Mouse (Mus musculus) thymus, adult 2 months (tissue): ENCODE results near the gene Clybl. TPM values are rescaled to one million over a fixed set of nuclear protein-coding genes. Genes with fewer than 3 reads are reported as not detected.

Experiments
- DNase-seq: peaks from one replicate; pipeline ENCODE4 v3.0.0; 2021
- H3K27ac ChIP-seq: fragments of 200-500 bp; 2 replicates; pipeline ENCODE4 v1.5.1; 2012; ENCODE audit warnings: low read length, control low read depth; ENCODE audit not compliant: control insufficient read depth, insufficient read depth
- H3K27me3 ChIP-seq: fragments of 200-500 bp; 2 replicates; pipeline ENCODE4 v1.6.1; 2012; ENCODE audit warnings: mild to moderate bottlenecking, low read length, moderate library complexity, mixed read lengths; ENCODE audit not compliant: control insufficient read depth, insufficient read depth
- H3K36me3 ChIP-seq: fragments of 200-500 bp; 2 replicates; pipeline ENCODE4 v1.6.1; 2012; ENCODE audit warnings: mild to moderate bottlenecking, low read length, moderate library complexity; ENCODE audit not compliant: control insufficient read depth, insufficient read depth
- H3K4me1 ChIP-seq: fragments of 200-500 bp; replicated peaks from 2 replicates; pipeline ENCODE4 v1.6.1; 2012; ENCODE audit warnings: low read length; ENCODE audit not compliant: control insufficient read depth, insufficient read depth
- H3K4me3 ChIP-seq: fragments of 200-500 bp; 2 replicates; pipeline ENCODE4 v1.5.1; 2012; ENCODE audit warnings: mild to moderate bottlenecking, low read length, control low read depth, moderate library complexity; ENCODE audit not compliant: control insufficient read depth, insufficient read depth
- CTCF ChIP-seq: fragments of 200-500 bp; IDR thresholded peaks from 2 replicates; pipeline ENCODE4 v1.5.1; 2012; ENCODE audit warnings: mild to moderate bottlenecking, control low read depth, low read length, moderate library complexity, borderline replicate concordance; ENCODE audit not compliant: control insufficient read depth, poor library complexity, insufficient read depth; ENCODE audit errors: extremely low read depth
- POLR2A ChIP-seq: fragments of 200-500 bp; IDR thresholded peaks from 2 replicates; pipeline ENCODE4 v1.6.1; 2012; ENCODE audit warnings: mild to moderate bottlenecking, low read length, control low read depth, moderate library complexity; ENCODE audit not compliant: control insufficient read depth, poor library complexity, insufficient read depth; ENCODE audit errors: extremely low read depth
- WGBS: fragments of 180-500 bp; shearing (Covaris S2); methylation state at CpG from one replicate; pipeline ENCODE4 v1.1.7; 2018; 5-methylcytosine and 5-hydroxymethylcytosine counted together
- polyA plus RNA-seq: library from polyadenylated mRNA; depleted of rRNA; stranded (reverse); fragments of >200 nt; gene quantifications from 2 replicates; pipeline ENCODE4 v1.2.3, GENCODE M21; 2012

The Clybl gene
- polyA plus RNA-seq, 1 experiment = 5.5 TPM

DNA sequence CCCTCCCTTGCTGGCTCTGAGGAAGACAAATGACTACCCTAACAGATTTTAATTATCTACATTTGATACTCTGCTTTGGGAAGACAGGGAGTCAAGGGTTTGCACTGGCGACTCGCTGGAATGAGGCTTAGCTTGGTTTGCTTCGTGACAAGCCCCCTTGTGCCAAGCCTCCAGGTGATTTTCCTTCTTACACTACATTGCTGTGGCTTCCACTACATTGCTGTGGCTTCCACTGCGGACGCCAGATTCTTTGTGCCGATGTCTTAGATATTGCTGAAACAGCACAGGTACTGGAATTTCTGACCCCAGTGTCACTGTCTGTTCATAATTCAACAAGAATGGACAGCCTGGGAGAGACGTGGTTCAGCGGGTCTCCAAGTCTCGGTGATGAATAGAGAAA is 180.3 kb downstream of the Clybl start:
- H3K4me3 ChIP-seq = no peak overlapping the region

DNA sequence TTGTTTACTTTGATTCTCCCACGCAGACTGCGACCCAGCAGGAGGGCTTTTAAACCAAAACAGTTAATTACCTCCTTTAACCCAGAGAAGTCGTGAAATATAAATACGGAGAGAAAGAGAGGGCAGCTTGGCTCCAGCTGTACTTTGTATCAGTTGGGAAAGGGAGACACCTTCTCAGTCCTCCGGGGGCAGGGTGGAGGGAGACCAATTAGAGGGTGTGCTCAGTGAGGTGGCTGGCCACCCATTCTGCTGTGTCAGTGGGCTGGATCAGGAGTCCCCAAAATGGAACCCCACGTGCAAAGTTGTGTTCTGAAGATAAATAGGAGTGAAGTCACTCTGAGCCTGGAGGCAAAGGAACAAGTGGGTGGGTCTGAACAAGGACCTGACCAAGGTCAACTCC is 181.7 kb downstream of the Clybl start:
- Histone ChIP-seq H3K27me3 (no peaks in the 10 kb centered on the region), H3K4me3 (no peak overlapping the region), H3K36me3 (no peaks in the 10 kb centered on the region), H3K27ac (no peak overlapping the region), H3K4me1 (no peaks in the 10 kb centered on the region)
- TF ChIP-seq POLR2A = no peak
- no peak for TF ChIP-seq CTCF
- 77% methylated on average over 6 of the region's 6 CpGs for WGBS
- no peak for DNase-seq

More for the DNA sequence above, 180.3 kb downstream of the Clybl start:
- no peaks in the 10 kb centered on the region for H3K27me3 ChIP-seq
- WGBS = 93% methylated on average over 9 of the region's 9 CpGs
- no peak for DNase-seq
- no peak for TF ChIP-seq POLR2A
- no peak for TF ChIP-seq CTCF
- no peak overlapping the region for H3K27ac ChIP-seq
- H3K4me1 ChIP-seq = no peaks in the 10 kb centered on the region
- H3K36me3 ChIP-seq = no peaks in the 10 kb centered on the region

DNA sequence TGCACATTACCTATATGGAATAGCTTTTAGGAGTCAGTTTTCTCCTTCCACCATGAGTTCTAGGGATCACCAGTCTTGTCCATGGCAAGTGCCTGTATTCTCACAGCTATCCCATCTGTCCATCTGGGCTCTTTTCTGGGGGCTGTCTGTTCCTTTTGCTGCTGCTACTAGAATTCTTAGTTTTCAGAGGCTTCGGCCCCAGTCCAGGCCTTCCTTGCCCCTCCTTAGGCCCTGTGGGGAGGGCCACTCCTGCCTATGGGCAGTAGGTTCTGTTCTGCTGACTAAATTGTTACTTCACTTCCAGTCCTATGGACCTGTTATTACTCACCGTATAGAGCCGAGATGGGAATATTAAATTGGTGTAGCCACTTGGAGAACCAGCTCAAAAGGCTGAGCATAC is 182.5 kb downstream of the Clybl start:
- H3K4me3 ChIP-seq = no peak overlapping the region
- H3K27me3 ChIP-seq = no peaks in the 10 kb centered on the region
- no peak overlapping the region for H3K27ac ChIP-seq
- WGBS = 97% methylated on average over 3 of the region's 3 CpGs
- DNase-seq = no peak
- TF ChIP-seq CTCF = no peak
- no peak for TF ChIP-seq POLR2A
- no peaks in the 10 kb centered on the region for H3K36me3 ChIP-seq
- no peaks in the 10 kb centered on the region for H3K4me1 ChIP-seq

- Histone ChIP-seq H3K27me3 (no peaks in the 10 kb centered on the region), H3K27ac (no peak overlapping the region), H3K36me3 (no peaks in the 10 kb centered on the region), H3K4me3 (no peak overlapping the region), H3K4me1 (no peaks in the 10 kb centered on the region)
- TF ChIP-seq CTCF = no peak
- no peak for TF ChIP-seq POLR2A
- WGBS = 94% methylated on average over 28 of the region's 28 CpGs
- DNase-seq = no peak
Measured at GRCm38 (mm10) chr14:122367252-122367868, 185.9 kb downstream of the Clybl start.

DNA sequence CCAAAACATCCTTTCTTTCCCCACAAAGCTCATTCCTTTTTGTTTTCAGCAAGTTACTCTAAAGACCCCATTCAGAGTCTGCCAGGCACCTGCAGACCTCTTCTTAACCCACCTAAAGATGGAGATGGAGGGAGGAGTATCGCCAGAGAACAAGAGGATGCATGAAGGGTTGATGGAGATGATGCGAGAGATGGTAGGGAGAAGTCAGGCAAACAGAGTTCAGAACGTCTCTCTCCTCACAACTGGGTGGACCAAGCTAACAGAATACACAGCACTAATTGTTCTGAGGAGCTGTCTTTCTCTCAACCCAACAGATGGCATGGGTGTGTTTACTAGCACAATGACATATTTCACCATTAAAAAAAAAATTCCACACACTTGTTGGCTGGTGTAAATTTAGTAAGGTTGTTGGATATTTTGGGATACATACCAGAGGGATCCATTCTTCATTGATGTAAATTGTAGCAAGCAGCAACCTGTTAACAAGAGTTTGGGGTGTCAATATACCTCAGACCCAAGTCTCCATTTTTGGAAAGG is 186.4 kb downstream of the Clybl start:
- Histone ChIP-seq H3K27me3 (no peaks in the 10 kb centered on the region), H3K4me1 (no peaks in the 10 kb centered on the region), H3K4me3 (no peak overlapping the region), H3K36me3 (no peaks in the 10 kb centered on the region), H3K27ac (no peak overlapping the region)
- DNase-seq = no peak
- TF ChIP-seq POLR2A (no peak), CTCF (no peak)
- 95% methylated on average over 3 of the region's 3 CpGs for WGBS

GRCm38 (mm10) chr14:122368501-122368900 is 187.0 kb downstream of the Clybl start:
- Histone ChIP-seq H3K36me3 (no peaks in the 10 kb centered on the region), H3K27ac (no peak overlapping the region), H3K4me1 (no peaks in the 10 kb centered on the region), H3K4me3 (no peak overlapping the region), H3K27me3 (no peaks in the 10 kb centered on the region)
- 96% methylated on average over 8 of the region's 8 CpGs for WGBS
- no peak for DNase-seq
- TF ChIP-seq POLR2A = no peak
- no peak for TF ChIP-seq CTCF

DNA sequence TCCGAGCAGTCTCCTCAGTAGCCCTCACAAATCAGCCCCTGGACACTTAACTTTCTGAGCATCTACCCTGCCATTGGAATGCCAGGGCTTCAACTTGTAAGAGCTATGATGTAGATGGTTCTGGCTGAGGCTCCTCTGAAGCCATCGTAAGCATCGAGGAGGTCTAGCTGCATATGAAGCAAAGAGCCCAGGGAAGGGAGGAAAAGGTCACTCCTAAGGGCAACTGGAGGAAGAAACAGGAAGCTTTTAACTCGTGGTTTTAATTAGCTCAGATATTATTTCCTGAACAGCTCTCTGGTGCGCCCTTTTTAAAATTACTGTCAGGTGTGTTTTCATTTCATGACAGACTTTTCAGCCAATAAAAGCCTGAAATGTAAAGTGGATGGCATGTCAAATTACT is 190.5 kb downstream of the Clybl start:
- 48% methylated on average over 5 of the region's 5 CpGs for WGBS
- H3K4me3 ChIP-seq = no peak overlapping the region
- no peaks in the 10 kb centered on the region for H3K36me3 ChIP-seq
- H3K27ac ChIP-seq = no peak overlapping the region
- H3K27me3 ChIP-seq = no peaks in the 10 kb centered on the region
- no peaks in the 10 kb centered on the region for H3K4me1 ChIP-seq
- no peak for DNase-seq
- TF ChIP-seq POLR2A (no peak), CTCF (no peak)

DNA sequence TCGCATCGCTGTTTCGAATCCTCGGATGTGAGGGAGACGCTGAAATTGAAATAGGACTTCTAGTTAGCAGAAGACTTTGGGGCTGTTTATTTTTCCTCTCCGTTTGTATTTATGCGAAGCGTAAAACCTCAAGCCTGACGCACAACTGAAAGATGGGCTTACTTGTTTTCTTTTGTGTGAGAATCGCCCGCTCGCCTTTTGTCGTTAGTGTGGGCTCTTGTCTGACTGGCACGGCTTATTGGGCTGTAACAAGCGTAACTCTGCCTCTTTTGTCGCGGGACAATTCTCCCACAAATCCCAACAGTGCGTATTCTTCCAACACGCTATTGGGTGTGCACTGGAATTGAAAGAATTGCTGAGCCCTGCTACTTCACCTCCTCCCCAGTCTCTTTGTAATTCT is 192.0 kb downstream of the Clybl start:
- no peaks in the 10 kb centered on the region for H3K27me3 ChIP-seq
- DNase-seq = no peak
- 91% methylated on average over 19 of the region's 19 CpGs for WGBS
- H3K27ac ChIP-seq = no peak overlapping the region
- no peaks in the 10 kb centered on the region for H3K36me3 ChIP-seq
- no peaks in the 10 kb centered on the region for H3K4me1 ChIP-seq
- no peak overlapping the region for H3K4me3 ChIP-seq
- TF ChIP-seq CTCF = no peak
- no peak for TF ChIP-seq POLR2A
